Mouse (Mus musculus): Measurements from ENCODE around the gene Tmem255b. TPM values are rescaled to one million over a fixed set of nuclear protein-coding genes. Genes with fewer than 3 reads are reported as not detected.

Tmem255b gene
- polyA plus RNA-seq, 1 experiment from 2014 or later: 0.75 TPM

DNA sequence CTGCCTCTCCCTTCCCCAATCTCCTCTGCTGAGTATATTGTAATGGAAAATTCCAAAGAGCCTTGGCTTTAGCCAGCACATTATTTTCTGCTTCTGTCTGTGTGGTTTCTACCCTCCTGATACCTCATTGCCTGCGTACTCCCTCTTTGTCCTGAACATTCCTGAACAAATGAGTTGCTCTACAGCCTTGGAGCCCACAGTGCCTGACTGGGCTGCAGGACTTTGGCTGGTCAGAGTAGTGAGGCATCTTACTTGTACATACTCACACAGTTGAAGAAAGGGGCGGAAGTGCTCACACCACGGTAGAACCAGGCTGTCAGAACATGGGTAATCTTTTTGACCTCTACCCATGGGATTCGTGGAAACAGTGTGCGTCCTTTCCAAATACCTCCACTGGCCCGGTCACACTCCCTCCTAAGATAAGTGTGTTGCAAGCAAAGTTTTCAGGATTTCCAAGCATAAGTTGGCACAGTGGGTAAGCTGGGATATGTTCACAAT, 82.3 kb downstream of the Tmem255b start:
- Histone ChIP-seq H3K9ac (no peak overlapping the region), H3K4me3 (no peak overlapping the region), H3K9me3 (no peaks in the 10 kb centered on the region), H3K4me2 (no peak overlapping the region), H3K36me3 (no peaks in the 10 kb centered on the region), H3K4me1 (peaks cover 35% of the 10 kb centered on the region), H3K27me3 (no peaks in the 10 kb centered on the region), H3K27ac (0 out of 2 replicates have a peak overlapping the region, but pooled peaks have one; percentile 65)
- WGBS: 81% methylated on average over 6 of the region's 6 CpGs
- ATAC-seq (ENCODE audit: borderline replicate concordance, extremely low read depth, low FRiP score, low TSS enrichment): no peak

Other genes starting within 250 kb of the Tmem255b start
- 6.2 and 6.6 TPM in 2 replicates for gene Grtp1, start 234.6 kb upstream of the Tmem255b start, polyA plus RNA-seq (2015; fragmentation: Nextera tagmentation; extraction: Ambion mirVana)
- gene Adprhl1, start 181.0 kb upstream of the Tmem255b start, polyA plus RNA-seq (2015; fragmentation: Nextera tagmentation; extraction: Ambion mirVana): 3.4 and 6.0 TPM in 2 replicates
- 22.5 and 23.8 TPM in 2 replicates for gene Dcun1d2, start 147.1 kb upstream of the Tmem255b start, polyA plus RNA-seq (2015; fragmentation: Nextera tagmentation; extraction: Ambion mirVana)
- gene Tmco3, start 147.0 kb upstream of the Tmem255b start, polyA plus RNA-seq (2015; fragmentation: Nextera tagmentation; extraction: Ambion mirVana): 36.8 and 41.0 TPM in 2 replicates
- 187 TPM in 2 replicates for gene Tfdp1, start 96.4 kb upstream of the Tmem255b start, polyA plus RNA-seq (2015; fragmentation: Nextera tagmentation; extraction: Ambion mirVana)
- gene Atp4b, start 38.4 kb upstream of the Tmem255b start, polyA plus RNA-seq (2015; fragmentation: Nextera tagmentation; extraction: Ambion mirVana): not detected in 2 replicates
- gene Grk1, start 30.1 kb upstream of the Tmem255b start, polyA plus RNA-seq (2015; fragmentation: Nextera tagmentation; extraction: Ambion mirVana): 0.03 TPM in 1 of 2 replicates, not detected in the other
- gene Gas6, start 59.3 kb downstream of the Tmem255b start, polyA plus RNA-seq (2015; fragmentation: Nextera tagmentation; extraction: Ambion mirVana): 74.8 and 85.7 TPM in 2 replicates
- gene 1700029H14Rik, start 127.3 kb downstream of the Tmem255b start, polyA plus RNA-seq (2015; fragmentation: Nextera tagmentation; extraction: Ambion mirVana): not detected in 2 replicates
- gene Rasa3, start 242.4 kb downstream of the Tmem255b start, polyA plus RNA-seq (2015; fragmentation: Nextera tagmentation; extraction: Ambion mirVana): 42.8 and 45.6 TPM in 2 replicates

All from lung, embryonic 15.5 days (tissue).